Mouse (Mus musculus): ENCODE data around the gene Pcp2. TPM values are rescaled to one million over a fixed set of nuclear protein-coding genes. Genes with fewer than 3 reads are reported as not detected.

The Pcp2 gene
- polyA plus RNA-seq, 1 experiment, result not detected

- TF ChIP-seq EP300 (IDR thresholded peaks at IDR 0.05; ENCODE audit: insufficient read depth, low read depth, low read length) (0 out of 2 replicates have a peak, but pooled peaks have one; percentile 37), POLR2A (IDR thresholded peaks at IDR 0.05; ENCODE audit: insufficient read depth, low read length) (no peak)
- Histone ChIP-seq H3K9ac (ENCODE audit: low read depth, poor library complexity, severe bottlenecking) (no peak overlapping the region), H3K27me3 (ENCODE audit: control insufficient read depth, insufficient read depth, low read length, poor library complexity, severe bottlenecking) (no peaks in the 10 kb centered on the region), H3K9me3 (replicated peaks; ENCODE audit: control insufficient read depth, insufficient read depth, low read length, poor library complexity, severe bottlenecking) (no peaks in the 10 kb centered on the region), H3K36me3 (ENCODE audit: control insufficient read depth, insufficient read depth, low read length, poor library complexity, severe bottlenecking) (peaks cover 7% of the 10 kb centered on the region), H3K4me1 (ENCODE audit: control insufficient read depth, insufficient read depth, low read length) (peaks cover 9% of the 10 kb centered on the region), H3K4me3 (ENCODE audit: low read depth, low read length) (no peak overlapping the region), H3K27ac (ENCODE audit: insufficient read depth, low read length) (peak overlapping the region; percentile 79)
Observed at GRCm38 (mm10) chr8:3574546-3574945, 50.8 kb downstream of the Pcp2 start.

Other genes starting within 250 kb of the Pcp2 start
- 64.8 and 67.7 TPM in 2 replicates for gene Arhgef18, start 232.5 kb downstream of the Pcp2 start, polyA plus RNA-seq (2011; ENCODE audit: insufficient read depth, insufficient read length, low read depth, missing spikeins)
- 4.6 and 6.7 TPM in 2 replicates for gene Pex11g, start 157.9 kb downstream of the Pcp2 start, polyA plus RNA-seq (2011; ENCODE audit: insufficient read depth, insufficient read length, low read depth, missing spikeins)
- 0.39 and 0.44 TPM in 2 replicates for gene Tex45, start 154.7 kb downstream of the Pcp2 start, polyA plus RNA-seq (2011; ENCODE audit: insufficient read depth, insufficient read length, low read depth, missing spikeins)
- gene Zfp358, start 132.4 kb downstream of the Pcp2 start, polyA plus RNA-seq (2011; ENCODE audit: insufficient read depth, insufficient read length, low read depth, missing spikeins), result 15.5 and 17.7 TPM in 2 replicates
- gene Mcoln1, start 125.1 kb downstream of the Pcp2 start, polyA plus RNA-seq (2011; ENCODE audit: insufficient read depth, insufficient read length, low read depth, missing spikeins), result 62.0 and 62.3 TPM in 2 replicates
- 46.6 and 47.5 TPM in 2 replicates for gene Pnpla6, start 110.2 kb downstream of the Pcp2 start, polyA plus RNA-seq (2011; ENCODE audit: insufficient read depth, insufficient read length, low read depth, missing spikeins)
- gene C330021F23Rik, start 57.6 kb downstream of the Pcp2 start, polyA plus RNA-seq (2011; ENCODE audit: insufficient read depth, insufficient read length, low read depth, missing spikeins), result 22.8 and 24.0 TPM in 2 replicates
- 68.9 and 69.1 TPM in 2 replicates for gene Camsap3, start 38.3 kb downstream of the Pcp2 start, polyA plus RNA-seq (2011; ENCODE audit: insufficient read depth, insufficient read length, low read depth, missing spikeins)
- gene Xab2, start 4.2 kb downstream of the Pcp2 start, polyA plus RNA-seq (2011; ENCODE audit: insufficient read depth, insufficient read length, low read depth, missing spikeins), result 57.8 and 65.8 TPM in 2 replicates
- gene Pet100, start 4.0 kb downstream of the Pcp2 start, polyA plus RNA-seq (2011; ENCODE audit: insufficient read depth, insufficient read length, low read depth, missing spikeins), result 93.4 and 100 TPM in 2 replicates
- gene Stxbp2, start 5.4 kb upstream of the Pcp2 start, polyA plus RNA-seq (2011; ENCODE audit: insufficient read depth, insufficient read length, low read depth, missing spikeins), result 125 and 145 TPM in 2 replicates
- 0.94 and 1.8 TPM in 2 replicates for gene Retn, start 30.2 kb upstream of the Pcp2 start, polyA plus RNA-seq (2011; ENCODE audit: insufficient read depth, insufficient read length, low read depth, missing spikeins)
- gene Mcemp1, start 40.2 kb upstream of the Pcp2 start, polyA plus RNA-seq (2011; ENCODE audit: insufficient read depth, insufficient read length, low read depth, missing spikeins), result not detected in 2 replicates
- gene Fcor, start 46.8 kb upstream of the Pcp2 start, polyA plus RNA-seq (2011; ENCODE audit: insufficient read depth, insufficient read length, low read depth, missing spikeins), result 8.4 and 11.9 TPM in 2 replicates
- gene Trappc5, start 50.8 kb upstream of the Pcp2 start, polyA plus RNA-seq (2011; ENCODE audit: insufficient read depth, insufficient read length, low read depth, missing spikeins), result 18.2 and 18.7 TPM in 2 replicates
- gene Fcer2a, start 68.6 kb upstream of the Pcp2 start, polyA plus RNA-seq (2011; ENCODE audit: insufficient read depth, insufficient read length, low read depth, missing spikeins), result not detected in 2 replicates
- gene Clec4g, start 95.1 kb upstream of the Pcp2 start, polyA plus RNA-seq (2011; ENCODE audit: insufficient read depth, insufficient read length, low read depth, missing spikeins), result not detected in 2 replicates
- not detected in 2 replicates for gene Cd209a, start 123.4 kb upstream of the Pcp2 start, polyA plus RNA-seq (2011; ENCODE audit: insufficient read depth, insufficient read length, low read depth, missing spikeins)
- gene Cd209e, start 228.8 kb upstream of the Pcp2 start, polyA plus RNA-seq (2011; ENCODE audit: insufficient read depth, insufficient read length, low read depth, missing spikeins), result not detected in 2 replicates